Mouse (Mus musculus) CH12.LX (cell line): ENCODE measurements around the gene Prickle3. TPM values are rescaled to one million over a fixed set of nuclear protein-coding genes. Genes with fewer than 3 reads are reported as not detected.
A peak's percentile ranks its signal among the peaks of the same experiment; 100 is the strongest.

ENCODE experiments used
- DNase-seq: peaks from one replicate; pipeline ENCODE4 v3.0.0-alpha.2; 2013; ENCODE audit errors: extremely low read depth
- H3K27ac ChIP-seq: 2 replicates; pipeline ENCODE4 v1.5.1; 2012; ENCODE audit warnings: low read depth, mild to moderate bottlenecking, control low read depth, moderate library complexity; ENCODE audit not compliant: insufficient read depth
- H3K27me3 ChIP-seq: replicated peaks from 2 replicates; pipeline ENCODE3; 2012; ENCODE audit warnings: inconsistent platforms
- H3K36me3 ChIP-seq, 2 experiments: replicated peaks in 1 of 2; 2 replicates each; pipeline versions ENCODE3 to v1.6.1; 2012; ENCODE audit warnings: inconsistent platforms in 1 of 2, low read length in 1 of 2, mild to moderate bottlenecking in 1 of 2, mixed read lengths in 1 of 2, moderate library complexity in 1 of 2; ENCODE audit not compliant: control insufficient read depth in 1 of 2, insufficient read depth in 1 of 2
- H3K4me1 ChIP-seq, 2 experiments: 2 replicates each; pipeline ENCODE4 v1.6.1; 2012; ENCODE audit warnings: inconsistent platforms in 1 of 2, moderate library complexity in 1 of 2; ENCODE audit not compliant: insufficient read depth in 2 of 2, control insufficient read depth in 1 of 2
- H3K4me2 ChIP-seq: 2 replicates; pipeline ENCODE4 v1.6.1; 2012; ENCODE audit warnings: low read depth, mild to moderate bottlenecking, control low read depth; ENCODE audit not compliant: poor library complexity, insufficient read depth, severe bottlenecking
- H3K4me3 ChIP-seq, 3 experiments: fragments of 150-350 bp in 1 of 3; sonication (generic) in 1 of 3; replicated peaks in 1 of 3; 2 replicates each; pipeline versions ENCODE3 to v1.5.1; 2011 to 2012; ENCODE audit warnings: low read depth in 2 of 3, low read length in 2 of 3, mild to moderate bottlenecking in 2 of 3, moderate library complexity in 2 of 3, control low read depth in 1 of 3, improper control_type of control experiment in 1 of 3, inconsistent platforms in 1 of 3, mixed read lengths in 1 of 3; ENCODE audit not compliant: poor library complexity in 1 of 3
- H3K79me2 ChIP-seq: replicated peaks from 2 replicates; pipeline ENCODE4 v1.6.1; 2012; ENCODE audit warnings: mild to moderate bottlenecking, moderate library complexity; ENCODE audit not compliant: control insufficient read depth, poor library complexity, insufficient read depth, severe bottlenecking; ENCODE audit errors: extremely low read depth
- H3K9ac ChIP-seq: 2 replicates; pipeline ENCODE4 v1.6.1; 2012; ENCODE audit warnings: low read depth, mild to moderate bottlenecking, control low read depth, moderate library complexity; ENCODE audit not compliant: insufficient read depth
- H3K9me3 ChIP-seq: replicated peaks from 2 replicates; pipeline ENCODE3; 2012; ENCODE audit warnings: low read length, inconsistent platforms, mixed read lengths
- BHLHE40 ChIP-seq: IDR thresholded peaks from 2 replicates; pipeline ENCODE4 v1.6.1; 2011; ENCODE audit warnings: mild to moderate bottlenecking, low read depth, low read length, improper control_type of control experiment
- CHD1 ChIP-seq: IDR thresholded peaks from 2 replicates; pipeline ENCODE4 v1.6.1; 2012; ENCODE audit warnings: low read depth, low read length, improper control_type of control experiment, inconsistent platforms
- CHD2 ChIP-seq: IDR thresholded peaks from 2 replicates; pipeline ENCODE4 v1.6.1; 2011; ENCODE audit warnings: low read length, improper control_type of control experiment
- CTCF ChIP-seq, 2 experiments: IDR thresholded peaks in 1 of 2; conservative IDR thresholded peaks in 1 of 2; 2 replicates each; pipeline ENCODE4 v1.5.1; 2011 to 2012; ENCODE audit warnings: low read depth in 2 of 2, low read length in 2 of 2, improper control_type of control experiment in 1 of 2, inconsistent platforms in 1 of 2, mild to moderate bottlenecking in 1 of 2, moderate library complexity in 1 of 2
- E2F4 ChIP-seq: IDR thresholded peaks from 2 replicates; pipeline ENCODE4 v1.6.1; 2011; ENCODE audit warnings: low read depth, low read length, improper control_type of control experiment; ENCODE audit not compliant: insufficient replicate concordance
- ELF1 ChIP-seq: IDR thresholded peaks from 2 replicates; pipeline ENCODE4 v1.6.1; 2014; ENCODE audit warnings: low read depth, mild to moderate bottlenecking, inconsistent platforms, low read length, improper control_type of control experiment
- EP300 ChIP-seq: IDR thresholded peaks from 2 replicates; pipeline ENCODE4 v1.6.1; 2011; ENCODE audit warnings: low read length, improper control_type of control experiment
- ETS1 ChIP-seq: conservative IDR thresholded peaks from 2 replicates; pipeline ENCODE4 v1.6.1; 2012; ENCODE audit warnings: low read depth, mild to moderate bottlenecking, inconsistent platforms, low read length, improper control_type of control experiment, moderate library complexity
- GABPA ChIP-seq: IDR thresholded peaks from 2 replicates; pipeline ENCODE4 v1.6.1; 2012; ENCODE audit warnings: low read depth, low read length, improper control_type of control experiment, inconsistent platforms; ENCODE audit not compliant: insufficient replicate concordance
- HCFC1 ChIP-seq: IDR thresholded peaks from 2 replicates; pipeline ENCODE4 v1.6.1; 2012; ENCODE audit warnings: low read depth, mild to moderate bottlenecking, inconsistent platforms, low read length, improper control_type of control experiment
- IRF4 ChIP-seq: IDR thresholded peaks from 2 replicates; pipeline ENCODE4 v1.6.1; 2014; ENCODE audit warnings: low read depth, mild to moderate bottlenecking, inconsistent platforms, low read length, improper control_type of control experiment
- JUN ChIP-seq: IDR thresholded peaks from 2 replicates; pipeline ENCODE4 v1.6.1; 2011; ENCODE audit warnings: low read depth, mild to moderate bottlenecking, low read length, improper control_type of control experiment, moderate library complexity; ENCODE audit not compliant: insufficient read depth
- JUND ChIP-seq: conservative IDR thresholded peaks from 2 replicates; pipeline ENCODE4 v1.6.1; 2011; ENCODE audit warnings: low read depth, low read length, improper control_type of control experiment
- KAT2A ChIP-seq: IDR thresholded peaks from 2 replicates; pipeline ENCODE4 v1.6.1; 2012; ENCODE audit warnings: low read length, improper control_type of control experiment, inconsistent platforms; ENCODE audit not compliant: insufficient replicate concordance
- MAFK ChIP-seq: IDR thresholded peaks from 2 replicates; pipeline ENCODE4 v1.6.1; 2011; ENCODE audit warnings: low read length, improper control_type of control experiment; ENCODE audit not compliant: insufficient replicate concordance
- MAX ChIP-seq: IDR thresholded peaks from 2 replicates; pipeline ENCODE4 v1.6.1; 2011; ENCODE audit warnings: low read length, improper control_type of control experiment
- MAZ ChIP-seq: IDR thresholded peaks from 2 replicates; pipeline ENCODE4 v1.6.1; 2012; ENCODE audit warnings: low read depth, mild to moderate bottlenecking, inconsistent platforms, low read length, improper control_type of control experiment, moderate library complexity
- MEF2A ChIP-seq: IDR thresholded peaks from 2 replicates; pipeline ENCODE4 v1.6.1; 2014; ENCODE audit warnings: low read depth, mild to moderate bottlenecking, inconsistent platforms, low read length, improper control_type of control experiment, borderline replicate concordance
- MXI1 ChIP-seq: IDR thresholded peaks from 2 replicates; pipeline ENCODE4 v1.6.1; 2011; ENCODE audit warnings: mild to moderate bottlenecking, low read depth, low read length, improper control_type of control experiment
- MYC ChIP-seq: IDR thresholded peaks from 2 replicates; pipeline ENCODE4 v1.6.1; 2011; ENCODE audit warnings: low read depth, mild to moderate bottlenecking, improper control_type of control experiment, low read length
- NELFE ChIP-seq: IDR thresholded peaks from 2 replicates; pipeline ENCODE4 v1.6.1; 2011; ENCODE audit warnings: low read depth, low read length, improper control_type of control experiment
- NRF1 ChIP-seq: IDR thresholded peaks from 2 replicates; pipeline ENCODE4 v1.6.1; 2014; ENCODE audit warnings: low read depth, mild to moderate bottlenecking, inconsistent platforms, low read length, improper control_type of control experiment, moderate library complexity
- PAX5 ChIP-seq: IDR thresholded peaks from 2 replicates; pipeline ENCODE4 v1.6.1; 2012; ENCODE audit warnings: low read length, inconsistent platforms, mixed read lengths
- POLR2A ChIP-seq: IDR thresholded peaks from 2 replicates; pipeline ENCODE4 v1.6.1; 2011; ENCODE audit warnings: low read depth, mild to moderate bottlenecking, improper control_type of control experiment, low read length
- POLR2AphosphoS2 ChIP-seq: IDR thresholded peaks from 2 replicates; pipeline ENCODE4 v1.6.1; 2011; ENCODE audit warnings: low read depth, low read length, improper control_type of control experiment
- RAD21 ChIP-seq: IDR thresholded peaks from 2 replicates; pipeline ENCODE4 v1.6.1; 2011; ENCODE audit warnings: low read depth, mild to moderate bottlenecking, low read length, improper control_type of control experiment, moderate library complexity
- RCOR1 ChIP-seq: conservative IDR thresholded peaks from 2 replicates; pipeline ENCODE4 v1.6.1; 2012; ENCODE audit warnings: low read depth, mild to moderate bottlenecking, inconsistent platforms, low read length, improper control_type of control experiment
- SIN3A ChIP-seq: IDR thresholded peaks from 2 replicates; pipeline ENCODE4 v1.6.1; 2012; ENCODE audit warnings: low read length, improper control_type of control experiment, inconsistent platforms
- SMC3 ChIP-seq: IDR thresholded peaks from 2 replicates; pipeline ENCODE4 v1.6.1; 2011; ENCODE audit warnings: low read depth, low read length, improper control_type of control experiment
- TBP ChIP-seq: conservative IDR thresholded peaks from 2 replicates; pipeline ENCODE4 v1.6.1; 2011; ENCODE audit warnings: low read depth, low read length, improper control_type of control experiment
- TCF12 ChIP-seq: IDR thresholded peaks from 2 replicates; pipeline ENCODE4 v1.6.1; 2014; ENCODE audit warnings: low read depth, mild to moderate bottlenecking, inconsistent platforms, low read length, improper control_type of control experiment
- UBTF ChIP-seq: IDR thresholded peaks from 2 replicates; pipeline ENCODE4 v1.6.1; 2012; ENCODE audit warnings: low read depth, mild to moderate bottlenecking, inconsistent platforms, low read length, improper control_type of control experiment, moderate library complexity
- USF1 ChIP-seq: IDR thresholded peaks from 2 replicates; pipeline ENCODE4 v1.6.1; 2014; ENCODE audit warnings: low read depth, mild to moderate bottlenecking, inconsistent platforms, low read length, improper control_type of control experiment
- USF2 ChIP-seq: conservative IDR thresholded peaks from 2 replicates; pipeline ENCODE4 v1.6.1; 2011; ENCODE audit warnings: low read depth, low read length, improper control_type of control experiment
- ZC3H11A ChIP-seq: IDR thresholded peaks from 2 replicates; pipeline ENCODE4 v1.6.1; 2012; ENCODE audit warnings: low read depth, mild to moderate bottlenecking, inconsistent platforms, low read length, improper control_type of control experiment
- ZKSCAN1 ChIP-seq: IDR thresholded peaks from 2 replicates; pipeline ENCODE4 v1.6.1; 2012; ENCODE audit warnings: low read depth, inconsistent platforms, low read length, improper control_type of control experiment, borderline replicate concordance
- ZMIZ1 ChIP-seq: IDR thresholded peaks from 2 replicates; pipeline ENCODE4 v1.6.1; 2012; ENCODE audit warnings: low read depth, mild to moderate bottlenecking, inconsistent platforms, low read length, improper control_type of control experiment
- ZNF384 ChIP-seq: IDR thresholded peaks from 2 replicates; pipeline ENCODE4 v1.6.1; 2012; ENCODE audit warnings: low read depth, low read length, improper control_type of control experiment, inconsistent platforms
- dilution Hi-C: fragments of 300-500 bp; cut with MboI; formaldehyde crosslinking; loops from 2 replicates; pipeline ENCODE4 v1.14.3; 2020; ENCODE audit warnings: low sequenced_read_pairs; ENCODE audit not compliant: extremely low pct_unique_long_range_greater_than_20kb, extremely low pct_ligation_motif_present
- in situ Hi-C: fragments of 300-500 bp; cut with MboI; formaldehyde crosslinking; loops from 3 replicates; pipeline ENCODE4 v1.14.3; 2019; ENCODE audit warnings: low sequenced_read_pairs, low pct_ligation_motif_present, low pct_unique_long_range_greater_than_20kb, mixed read lengths
- polyA plus RNA-seq: library from polyadenylated mRNA; unstranded; fragments of >175 nt; gene quantifications from 2 replicates; pipeline ENCODE4 v1.2.1, GENCODE M21; 2012; ENCODE audit warnings: low read depth; ENCODE audit not compliant: insufficient read length
- total RNA-seq, 2 experiments: library from RNA; depleted of rRNA; stranded (reverse); fragments of 300-350 nt in 1 of 2; fragments of >200 nt in 1 of 2; gene quantifications; 2 replicates each; pipeline ENCODE4 v1.2.3; 2012 to 2014

Prickle3 gene
- total and polyA plus RNA-seq, 3 experiments, result 2.2 to 12.5 (median 4.5) TPM

DNA sequence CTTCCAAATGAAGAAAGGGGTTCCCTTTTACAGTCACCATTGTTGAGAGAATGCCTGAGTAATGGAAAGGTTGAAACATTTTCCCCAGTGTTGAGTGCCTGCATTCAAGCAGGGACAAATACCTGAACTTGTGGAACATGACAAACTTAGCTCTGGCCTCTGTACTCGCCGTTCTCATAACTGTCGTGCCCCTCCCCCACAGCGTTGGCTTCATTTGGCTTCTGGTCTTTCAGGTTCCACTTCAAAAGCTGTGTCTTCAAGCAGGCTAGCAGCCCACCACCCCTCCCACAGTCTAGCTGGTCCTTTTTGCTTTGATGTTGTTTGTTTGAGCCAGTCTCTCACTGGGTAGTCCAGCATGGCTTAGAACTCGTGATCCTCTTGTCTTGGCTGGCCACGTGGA, 15.7 kb downstream of the Prickle3 start:
- Histone ChIP-seq H3K9ac (peak overlapping the region; percentile 89; the same call in 1 of the 2 replicates), H3K4me2 (peak overlapping the region; percentile 95), H3K9me3 (no peaks in the 10 kb centered on the region), H3K4me3 (peak overlapping the region in 2 of 3 experiments; percentile 10 to 72), H3K27me3 (no peaks in the 10 kb centered on the region), H3K4me1 (peaks cover 8 to 19% of the 10 kb centered on the region in 2 experiments; a peak in 3 of 4 replicates), H3K79me2 (peaks cover 15% of the 10 kb centered on the region), H3K36me3 (peaks cover 7 to 9% of the 10 kb centered on the region in 2 experiments), H3K27ac (peak overlapping the region; percentile 95)
- in situ Hi-C loops, result no loop called here
- dilution Hi-C loops, result no loop called here
- TF ChIP-seq POLR2A (peak; percentile 41; the same call in 1 of the 2 replicates), GABPA (no peak), CHD2 (peak; percentile 74; the same call in 1 of the 2 replicates), ZMIZ1 (no peak), MAZ (no peak), POLR2AphosphoS2 (no peak), E2F4 (no peak), TCF12 (peak; percentile 57; the same call in 1 of the 2 replicates), JUND (no peak), USF2 (no peak), HCFC1 (no peak), ZNF384 (no peak), MAX (0 out of 2 replicates have a peak, but pooled peaks have one; percentile 32), PAX5 (no peak), KAT2A (no peak), CHD1 (no peak), NRF1 (no peak), TBP (no peak), JUN (peak; percentile 28; the same call in 1 of the 2 replicates), NELFE (no peak), EP300 (no peak), RAD21 (no peak), ZKSCAN1 (no peak), MAFK (no peak), RCOR1 (no peak), BHLHE40 (peak; percentile 36; the same call in 1 of the 2 replicates), SIN3A (no peak), CTCF (conservative IDR thresholded peaks at IDR 0.05 in 1 of 2, IDR thresholded peaks at IDR 0.05 in 1 of 2; ENCODE audit: low read depth in 2 of 2, low read length in 2 of 2) (no peak), MEF2A (peak; percentile 22; the same call in 1 of the 2 replicates), MYC (peak; percentile 73; the same call in 1 of the 2 replicates), ELF1 (no peak), MXI1 (peak; percentile 3; the same call in 1 of the 2 replicates), SMC3 (no peak), ETS1 (peak; percentile 85), ZC3H11A (no peak), IRF4 (no peak), USF1 (no peak), UBTF (no peak)
- DNase-seq, result peak; percentile 68
